Mouse (Mus musculus): Measurements from ENCODE around the gene Ccdc22. TPM values are rescaled to one million over a fixed set of nuclear protein-coding genes. Genes with fewer than 3 reads are reported as not detected.
A peak's percentile ranks its signal among the peaks of the same experiment; 100 is the strongest.

The Ccdc22 gene
- polyA plus RNA-seq, 1 experiment = 36.1 TPM

DNA sequence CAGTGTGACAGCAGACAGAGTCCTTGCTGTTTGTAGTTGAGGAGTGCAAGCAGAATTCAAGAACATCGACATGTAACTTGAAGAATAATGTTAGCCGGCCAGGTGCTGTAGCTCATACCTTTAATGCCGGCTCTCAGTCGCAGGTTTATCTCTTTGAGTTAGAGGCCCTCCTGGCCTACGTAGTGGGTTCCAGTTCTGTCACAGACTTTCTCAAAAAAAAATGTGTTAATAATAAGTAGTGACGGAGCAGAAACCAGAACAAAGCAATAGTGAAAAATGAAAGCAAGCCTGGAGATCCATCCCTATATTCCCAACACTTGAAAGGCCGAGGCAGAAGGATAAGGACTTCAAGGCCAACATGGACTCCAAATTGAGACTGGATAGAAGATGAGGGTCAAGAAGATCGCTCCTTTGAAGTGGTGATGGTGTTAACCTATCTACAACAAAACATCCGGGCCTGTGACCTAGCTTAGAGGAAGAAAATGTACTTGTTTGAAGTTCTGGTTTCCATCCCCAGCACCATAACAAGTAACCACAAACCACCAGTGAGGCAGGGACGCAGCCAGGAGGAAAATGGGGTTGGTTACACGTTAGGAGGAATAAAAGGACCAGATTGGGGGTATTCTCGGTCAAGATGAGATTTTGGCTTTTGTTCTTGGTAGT, 12.7 kb upstream of the Ccdc22 start:
- 0 out of 2 replicates have a peak, but pooled peaks cover 1% of the 10 kb centered on the region for H3K4me1 ChIP-seq (ENCODE audit: control insufficient read depth, insufficient read depth, low read length)
- no peak overlapping the region for H3K4me3 ChIP-seq (ENCODE audit: insufficient read depth, low read length)
- TF ChIP-seq POLR2A (IDR thresholded peaks at IDR 0.05; ENCODE audit: extremely low read depth, insufficient read depth, low read length) (no peak), CTCF (IDR thresholded peaks at IDR 0.05; ENCODE audit: extremely low read depth, insufficient read depth, low read length) (no peak)
- no peak overlapping the region for H3K27ac ChIP-seq (ENCODE audit: insufficient read depth, low read length)

GRCm38 (mm10) chrX:7610536-7611258, 5.4 kb upstream of the Ccdc22 start:
- Histone ChIP-seq H3K4me3 (ENCODE audit: insufficient read depth, low read length) (peak overlapping the region; percentile 67), H3K4me1 (ENCODE audit: control insufficient read depth, insufficient read depth, low read length) (0 out of 2 replicates have a peak, but pooled peaks cover 2% of the 10 kb centered on the region), H3K27ac (ENCODE audit: insufficient read depth, low read length) (peak overlapping the region; percentile 90)
- TF ChIP-seq POLR2A (IDR thresholded peaks at IDR 0.05; ENCODE audit: extremely low read depth, insufficient read depth, low read length) (0 out of 2 replicates have a peak, but pooled peaks have one; percentile 14), CTCF (IDR thresholded peaks at IDR 0.05; ENCODE audit: extremely low read depth, insufficient read depth, low read length) (no peak)

GRCm38 (mm10) chrX:7610035-7610434, 4.7 kb upstream of the Ccdc22 start:
- Histone ChIP-seq H3K27ac (ENCODE audit: insufficient read depth, low read length) (peak overlapping the region; percentile 90), H3K4me3 (ENCODE audit: insufficient read depth, low read length) (peak overlapping the region; percentile 67), H3K4me1 (ENCODE audit: control insufficient read depth, insufficient read depth, low read length) (0 out of 2 replicates have a peak, but pooled peaks cover 2% of the 10 kb centered on the region)
- TF ChIP-seq CTCF (IDR thresholded peaks at IDR 0.05; ENCODE audit: extremely low read depth, insufficient read depth, low read length) (no peak), POLR2A (IDR thresholded peaks at IDR 0.05; ENCODE audit: extremely low read depth, insufficient read depth, low read length) (peak; percentile 38; the same call in 1 of the 2 replicates)

DNA sequence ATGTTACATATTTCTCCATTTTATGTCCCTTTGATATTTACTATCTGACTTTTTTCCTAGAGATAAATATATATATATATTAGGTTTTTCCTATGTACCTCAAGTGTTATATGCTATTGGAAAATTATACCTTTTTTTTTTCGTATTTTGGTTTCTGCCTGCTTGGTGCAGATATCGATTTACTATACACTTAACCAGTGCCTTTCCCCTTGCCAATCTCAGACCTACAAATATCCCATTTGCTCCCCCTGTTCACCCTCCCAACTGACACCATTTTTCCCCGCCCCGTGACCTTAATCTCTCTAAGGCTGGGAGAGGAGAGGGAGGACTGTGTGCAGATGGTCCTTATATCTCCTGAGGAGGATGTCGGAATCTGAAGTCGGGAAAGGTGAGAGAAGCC, 1.5 kb upstream of the Ccdc22 start, which contains the start of gene Cacna1f:
Cacna1f (plus strand) TSS at position 301 of the 400 bp plus-strand sequence.
- H3K4me3 ChIP-seq (ENCODE audit: insufficient read depth, low read length) = no peak within 1 kb of the TSS
- 0 out of 2 replicates have a peak, but pooled peaks cover 2% of the 10 kb centered on the region for H3K4me1 ChIP-seq (ENCODE audit: control insufficient read depth, insufficient read depth, low read length)
- TF ChIP-seq CTCF (IDR thresholded peaks at IDR 0.05; ENCODE audit: extremely low read depth, insufficient read depth, low read length) (no peak), POLR2A (IDR thresholded peaks at IDR 0.05; ENCODE audit: extremely low read depth, insufficient read depth, low read length) (no peak)
- H3K27ac ChIP-seq (ENCODE audit: insufficient read depth, low read length) = no peak within 1 kb of the TSS

DNA sequence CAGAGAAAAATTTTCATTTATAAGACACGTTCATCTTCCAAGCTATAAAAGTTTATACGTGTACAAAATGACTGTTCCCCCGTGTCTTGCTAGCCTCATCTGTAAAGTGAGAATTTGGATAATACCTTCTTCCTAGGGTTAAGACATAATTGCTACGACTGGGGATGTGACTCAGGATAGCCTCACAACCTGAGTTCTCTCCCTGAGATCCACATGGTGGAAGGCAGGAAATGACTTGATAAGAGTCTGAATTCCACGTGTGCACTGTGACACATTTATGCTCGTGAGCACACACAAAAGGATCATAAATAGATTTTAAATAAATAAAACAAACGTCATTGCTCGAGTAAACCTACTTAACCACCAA, 241 bp upstream of the Ccdc22 start:
- TF ChIP-seq POLR2A (IDR thresholded peaks at IDR 0.05; ENCODE audit: extremely low read depth, insufficient read depth, low read length) (no peak), CTCF (IDR thresholded peaks at IDR 0.05; ENCODE audit: extremely low read depth, insufficient read depth, low read length) (no peak)
- peak overlapping the region; percentile 69; the same call in 1 of the 2 replicates for H3K4me3 ChIP-seq (ENCODE audit: insufficient read depth, low read length)
- H3K27ac ChIP-seq (ENCODE audit: insufficient read depth, low read length) = no peak overlapping the region
- H3K4me1 ChIP-seq (ENCODE audit: control insufficient read depth, insufficient read depth, low read length) = no peaks in the 10 kb centered on the region

DNA sequence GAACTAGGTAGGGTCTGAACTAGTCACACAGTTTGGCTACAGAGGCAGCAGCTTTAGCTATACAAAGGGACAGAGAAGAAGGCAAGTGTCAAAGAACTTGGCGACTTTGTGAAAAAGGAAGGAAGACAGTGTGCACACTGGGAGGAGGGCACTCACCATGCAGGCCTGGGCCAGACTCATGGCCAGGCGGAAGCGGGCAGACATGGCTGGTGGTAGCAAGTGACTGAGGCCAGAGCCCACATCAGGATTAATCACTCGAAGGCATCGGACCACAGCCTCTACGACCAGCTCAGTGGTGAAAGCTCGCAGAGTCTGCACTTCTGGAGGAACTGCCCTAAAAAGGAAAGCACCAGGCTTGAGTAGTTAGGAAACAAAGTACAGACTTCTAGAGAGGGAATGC, 1.3 kb downstream of the Ccdc22 start:
- Histone ChIP-seq H3K4me3 (ENCODE audit: insufficient read depth, low read length) (no peak overlapping the region), H3K27ac (ENCODE audit: insufficient read depth, low read length) (no peak overlapping the region)
- TF ChIP-seq CTCF (IDR thresholded peaks at IDR 0.05; ENCODE audit: extremely low read depth, insufficient read depth, low read length) (no peak), POLR2A (IDR thresholded peaks at IDR 0.05; ENCODE audit: extremely low read depth, insufficient read depth, low read length) (no peak)

GRCm38 (mm10) chrX:7595371-7595770, 9.9 kb downstream of the Ccdc22 start:
- TF ChIP-seq POLR2A (IDR thresholded peaks at IDR 0.05; ENCODE audit: extremely low read depth, insufficient read depth, low read length) (no peak), CTCF (IDR thresholded peaks at IDR 0.05; ENCODE audit: extremely low read depth, insufficient read depth, low read length) (no peak)
- H3K27ac ChIP-seq (ENCODE audit: insufficient read depth, low read length) = no peak overlapping the region
- no peak overlapping the region for H3K4me3 ChIP-seq (ENCODE audit: insufficient read depth, low read length)
- H3K4me1 ChIP-seq (ENCODE audit: control insufficient read depth, insufficient read depth, low read length) = no peaks in the 10 kb centered on the region

More for the DNA sequence above, 1.3 kb downstream of the Ccdc22 start:
- no peaks in the 10 kb centered on the region for H3K4me1 ChIP-seq (ENCODE audit: control insufficient read depth, insufficient read depth, low read length)

- H3K4me3 ChIP-seq (ENCODE audit: insufficient read depth, low read length) = no peak overlapping the region
- TF ChIP-seq POLR2A (IDR thresholded peaks at IDR 0.05; ENCODE audit: extremely low read depth, insufficient read depth, low read length) = no peak
- no peak for TF ChIP-seq CTCF (IDR thresholded peaks at IDR 0.05; ENCODE audit: extremely low read depth, insufficient read depth, low read length)
- H3K4me1 ChIP-seq (ENCODE audit: control insufficient read depth, insufficient read depth, low read length) = no peaks in the 10 kb centered on the region
- H3K27ac ChIP-seq (ENCODE audit: insufficient read depth, low read length) = no peak overlapping the region
These were observed 19.0 kb downstream of the Ccdc22 start for GRCm38 (mm10) chrX:7586356-7586755.

DNA sequence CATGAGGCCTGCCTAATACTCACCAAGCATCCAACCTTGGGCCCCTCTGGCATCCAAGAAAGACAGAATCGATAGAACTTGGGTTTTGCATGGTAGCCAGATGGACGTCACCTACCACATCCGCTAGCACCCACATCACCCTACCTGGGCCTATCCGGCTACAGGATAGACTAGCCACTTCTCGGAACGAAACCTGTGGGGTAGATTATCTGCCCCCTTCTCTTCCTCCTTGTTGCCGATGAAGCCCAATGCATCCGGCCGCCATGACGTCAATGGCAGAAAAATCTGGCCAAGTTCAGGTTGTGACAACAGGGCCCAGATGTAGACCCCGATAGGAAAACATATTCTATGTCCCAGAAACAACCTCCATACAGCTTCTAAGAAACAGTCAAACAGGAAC, 21.4 kb downstream of the Ccdc22 start:
- TF ChIP-seq CTCF (IDR thresholded peaks at IDR 0.05; ENCODE audit: extremely low read depth, insufficient read depth, low read length) (no peak), POLR2A (IDR thresholded peaks at IDR 0.05; ENCODE audit: extremely low read depth, insufficient read depth, low read length) (no peak)
- Histone ChIP-seq H3K27ac (ENCODE audit: insufficient read depth, low read length) (no peak overlapping the region), H3K4me1 (ENCODE audit: control insufficient read depth, insufficient read depth, low read length) (no peaks in the 10 kb centered on the region), H3K4me3 (ENCODE audit: insufficient read depth, low read length) (no peak overlapping the region)

Data from cortical plate, adult 2 months (tissue).